Mouse (Mus musculus) lung, embryonic 14.5 days (tissue): ENCODE results near the gene Lhpp. TPM values are rescaled to one million over a fixed set of nuclear protein-coding genes. Genes with fewer than 3 reads are reported as not detected.

Experiments
- ATAC-seq: fragments of 200-750 bp; cut with Nextera tagmentation; 2 replicates; pipeline ENCODE4 v1.8.0; 2017; ENCODE audit warnings: mild to moderate bottlenecking, moderate TSS enrichment, moderate library complexity; ENCODE audit not compliant: insufficient read depth
- DNase-seq: peaks from one replicate; pipeline ENCODE4 v3.0.0-alpha.2; 2015
- H3K27ac ChIP-seq: fragments of 300-500 bp; sonication (generic); 2 replicates; pipeline ENCODE4 v1.5.1; 2014; ENCODE audit warnings: low read depth, mild to moderate bottlenecking, moderate library complexity
- H3K27me3 ChIP-seq: fragments of 300-500 bp; sonication (generic); 2 replicates; pipeline ENCODE4 v1.6.1; 2014; ENCODE audit warnings: low read length, control low read depth; ENCODE audit not compliant: insufficient read depth
- H3K36me3 ChIP-seq: fragments of 300-500 bp; sonication (generic); 2 replicates; pipeline ENCODE4 v1.6.1; 2014; ENCODE audit warnings: control low read depth; ENCODE audit not compliant: insufficient read depth
- H3K4me1 ChIP-seq: fragments of 300-500 bp; sonication (generic); 2 replicates; pipeline ENCODE4 v1.6.1; 2014; ENCODE audit warnings: antibody characterized with exemption, control low read depth; ENCODE audit not compliant: insufficient read depth
- H3K4me2 ChIP-seq: fragments of 300-500 bp; sonication (generic); 2 replicates; pipeline ENCODE4 v1.6.1; 2014; ENCODE audit warnings: mild to moderate bottlenecking
- H3K4me3 ChIP-seq: fragments of 300-500 bp; sonication (generic); 2 replicates; pipeline ENCODE4 v1.5.1; 2014; ENCODE audit warnings: low read depth, low read length
- H3K9ac ChIP-seq: fragments of 300-500 bp; sonication (generic); 2 replicates; pipeline ENCODE4 v1.6.1; 2014
- H3K9me3 ChIP-seq: fragments of 300-500 bp; sonication (generic); 2 replicates; pipeline ENCODE4 v1.6.1; 2016; ENCODE audit warnings: low read depth, low read length, control low read depth
- CTCF ChIP-seq: IDR thresholded peaks from 2 replicates; pipeline ENCODE4 v1.5.1; 2016; ENCODE audit warnings: antibody characterized with exemption, low read depth
- WGBS: fragments of 180-500 bp; shearing (Covaris S2); extraction: QIAGEN DNeasy Blood & Tissue Kit; methylation state at CpG from one replicate; pipeline ENCODE4 v1.1.7; 2014; 5-methylcytosine and 5-hydroxymethylcytosine counted together
- polyA plus RNA-seq: library from polyadenylated mRNA; unstranded; fragments of >200 nt; fragmentation: Nextera tagmentation; extraction: Ambion mirVana; gene quantifications from 2 replicates; pipeline ENCODE4 v1.2.1, GENCODE M21; 2014

Lhpp gene
- polyA plus RNA-seq, 1 experiment from 2014 or later = 22.8 TPM

DNA sequence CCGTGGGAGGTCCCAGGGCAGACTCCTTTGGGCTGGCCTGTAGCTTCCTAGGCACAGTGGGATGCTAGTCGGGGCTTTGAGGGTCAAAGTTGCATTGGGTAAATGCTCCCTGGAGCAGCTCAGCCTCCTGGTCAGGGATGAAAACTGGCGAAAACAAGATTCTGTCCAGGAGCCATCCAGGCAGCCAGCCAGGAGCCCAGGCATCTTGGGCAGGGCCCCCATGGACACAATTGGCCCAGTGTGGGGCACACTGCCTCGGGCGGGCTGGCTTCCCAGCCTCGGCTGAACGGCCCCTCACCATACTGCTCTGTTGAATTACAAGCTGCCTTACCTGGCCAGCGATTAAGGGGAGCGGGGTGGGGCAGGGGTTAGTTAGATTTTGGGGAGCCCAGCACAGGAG, 82.3 kb downstream of the Lhpp start:
- no peak overlapping the region for H3K27ac ChIP-seq
- H3K4me2 ChIP-seq = no peak overlapping the region
- H3K36me3 ChIP-seq = no peaks in the 10 kb centered on the region
- DNase-seq (no peak), ATAC-seq (no peak)
- 76% methylated on average over 9 of the region's 9 CpGs for WGBS
- H3K27me3 ChIP-seq = no peaks in the 10 kb centered on the region
- TF ChIP-seq CTCF = no peak
- no peak overlapping the region for H3K4me3 ChIP-seq
- H3K9me3 ChIP-seq = no peaks in the 10 kb centered on the region
- no peak overlapping the region for H3K9ac ChIP-seq
- H3K4me1 ChIP-seq = peaks cover 19% of the 10 kb centered on the region

DNA sequence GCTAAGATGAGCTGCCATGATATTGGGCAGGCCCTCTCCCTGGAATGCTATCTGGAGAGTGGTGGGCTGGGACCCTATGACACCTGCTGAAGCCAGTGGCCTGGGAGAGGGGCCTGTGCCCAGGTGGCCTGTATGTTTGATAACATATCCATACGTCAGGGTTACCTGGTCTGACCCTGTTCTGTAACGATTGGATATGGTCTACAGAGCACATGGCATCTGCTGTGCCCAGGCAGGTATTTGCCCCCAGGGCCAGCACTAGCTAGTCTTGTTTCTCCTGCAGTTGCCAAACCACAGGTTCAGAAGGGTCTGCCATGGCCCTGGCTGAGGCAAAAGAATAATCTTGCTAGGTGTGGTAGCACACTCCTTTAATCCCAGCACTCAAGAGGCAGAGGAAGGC, 83.1 kb downstream of the Lhpp start:
- DNase-seq (no peak), ATAC-seq (no peak)
- Histone ChIP-seq H3K4me2 (no peak overlapping the region), H3K9me3 (no peaks in the 10 kb centered on the region), H3K27ac (no peak overlapping the region), H3K4me3 (no peak overlapping the region), H3K4me1 (peaks cover 10% of the 10 kb centered on the region; the same call in 1 of the 2 replicates), H3K9ac (no peak overlapping the region), H3K27me3 (no peaks in the 10 kb centered on the region), H3K36me3 (no peaks in the 10 kb centered on the region)
- TF ChIP-seq CTCF = no peak
- WGBS = 85% methylated on average over 2 of the region's 2 CpGs

- WGBS = 72% methylated on average over 8 of the region's 8 CpGs
- no peak for TF ChIP-seq CTCF
- no peak overlapping the region for H3K4me2 ChIP-seq
- no peaks in the 10 kb centered on the region for H3K9me3 ChIP-seq
- DNase-seq = no peak
- no peaks in the 10 kb centered on the region for H3K36me3 ChIP-seq
- H3K4me1 ChIP-seq = no peaks in the 10 kb centered on the region
- H3K27ac ChIP-seq = no peak overlapping the region
- no peak for ATAC-seq
- no peak overlapping the region for H3K4me3 ChIP-seq
- H3K27me3 ChIP-seq = no peaks in the 10 kb centered on the region
- H3K9ac ChIP-seq = no peak overlapping the region
Measured at GRCm38 (mm10) chr7:132697258-132697796, 86.9 kb downstream of the Lhpp start.

- TF ChIP-seq CTCF = no peak
- H3K27me3 ChIP-seq = no peaks in the 10 kb centered on the region
- no peaks in the 10 kb centered on the region for H3K36me3 ChIP-seq
- no peaks in the 10 kb centered on the region for H3K9me3 ChIP-seq
- H3K9ac ChIP-seq = no peak overlapping the region
- no peaks in the 10 kb centered on the region for H3K4me1 ChIP-seq
- 61% methylated on average over 4 of the region's 4 CpGs for WGBS
- ATAC-seq = no peak
- DNase-seq = no peak
- no peak overlapping the region for H3K4me2 ChIP-seq
- no peak overlapping the region for H3K27ac ChIP-seq
- no peak overlapping the region for H3K4me3 ChIP-seq
Measured at GRCm38 (mm10) chr7:132698737-132699136, 88.3 kb downstream of the Lhpp start.

DNA sequence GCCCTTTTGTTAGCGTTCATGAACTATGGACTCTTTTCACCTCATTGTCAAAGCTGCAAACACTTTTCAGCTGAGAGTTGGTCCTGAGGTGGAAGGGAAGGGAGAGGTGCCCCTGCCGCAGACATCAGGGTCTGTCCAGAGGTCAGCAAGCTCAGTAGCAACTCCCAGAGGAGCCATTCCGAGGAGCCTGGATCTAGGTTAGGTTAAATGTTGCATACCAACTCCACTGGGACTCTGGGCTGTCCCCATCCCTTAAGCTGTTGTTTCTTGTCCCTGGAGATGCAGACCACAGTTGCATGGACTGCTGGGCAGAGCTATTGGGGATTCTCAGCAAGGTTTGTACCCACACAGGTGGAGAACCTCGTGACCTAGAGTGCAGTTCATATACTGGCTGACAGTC, 88.7 kb downstream of the Lhpp start:
- ATAC-seq (no peak), DNase-seq (no peak)
- H3K27ac ChIP-seq = no peak overlapping the region
- H3K9ac ChIP-seq = no peak overlapping the region
- no peaks in the 10 kb centered on the region for H3K36me3 ChIP-seq
- WGBS = 66% methylated on average over 4 of the region's 4 CpGs
- no peak overlapping the region for H3K4me2 ChIP-seq
- H3K9me3 ChIP-seq = no peaks in the 10 kb centered on the region
- no peak for TF ChIP-seq CTCF
- H3K27me3 ChIP-seq = no peaks in the 10 kb centered on the region
- H3K4me1 ChIP-seq = no peaks in the 10 kb centered on the region
- H3K4me3 ChIP-seq = no peak overlapping the region

GRCm38 (mm10) chr7:132699639-132700038, 89.2 kb downstream of the Lhpp start:
- TF ChIP-seq CTCF = no peak

DNA sequence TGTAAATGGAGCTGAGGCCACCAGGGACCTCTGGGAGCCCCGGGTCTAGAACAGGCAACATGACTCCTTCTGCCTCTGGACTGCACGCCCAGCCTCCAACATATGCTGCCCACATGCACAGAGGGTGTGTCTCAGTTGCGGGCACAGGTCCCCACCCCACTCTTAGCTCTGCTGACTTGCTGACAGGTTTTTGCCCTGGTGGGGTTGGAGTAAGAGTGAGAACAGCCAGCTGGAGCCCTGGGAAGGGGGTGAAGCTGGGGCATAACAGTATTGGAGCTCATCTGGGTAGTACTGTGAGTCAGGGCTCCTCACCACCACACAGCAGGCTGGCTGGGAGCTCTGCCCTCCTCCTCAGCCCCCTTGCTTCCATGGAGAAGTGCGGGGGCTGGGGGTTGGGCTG, 89.7 kb downstream of the Lhpp start:
- DNase-seq (no peak), ATAC-seq (no peak)
- no peak overlapping the region for H3K4me2 ChIP-seq
- H3K36me3 ChIP-seq = no peaks in the 10 kb centered on the region
- no peak for TF ChIP-seq CTCF
- no peaks in the 10 kb centered on the region for H3K27me3 ChIP-seq
- no peaks in the 10 kb centered on the region for H3K4me1 ChIP-seq
- 74% methylated on average over 4 of the region's 4 CpGs for WGBS
- no peaks in the 10 kb centered on the region for H3K9me3 ChIP-seq
- H3K9ac ChIP-seq = no peak overlapping the region
- no peak overlapping the region for H3K27ac ChIP-seq
- H3K4me3 ChIP-seq = no peak overlapping the region

More at GRCm38 (mm10) chr7:132699639-132700038, 89.2 kb downstream of the Lhpp start:
- no peak for DNase-seq
- Histone ChIP-seq H3K36me3 (no peaks in the 10 kb centered on the region), H3K4me3 (no peak overlapping the region), H3K4me1 (no peaks in the 10 kb centered on the region), H3K9ac (no peak overlapping the region), H3K4me2 (no peak overlapping the region), H3K27ac (no peak overlapping the region), H3K9me3 (no peaks in the 10 kb centered on the region), H3K27me3 (no peaks in the 10 kb centered on the region)
- ATAC-seq = no peak

GRCm38 (mm10) chr7:132701412-132701811, 91.0 kb downstream of the Lhpp start:
- H3K9ac ChIP-seq = no peak overlapping the region
- no peak overlapping the region for H3K27ac ChIP-seq
- no peaks in the 10 kb centered on the region for H3K27me3 ChIP-seq
- no peaks in the 10 kb centered on the region for H3K36me3 ChIP-seq
- DNase-seq = no peak
- TF ChIP-seq CTCF = no peak
- 71% methylated on average over 3 of the region's 3 CpGs for WGBS
- H3K4me2 ChIP-seq = no peak overlapping the region
- no peaks in the 10 kb centered on the region for H3K4me1 ChIP-seq
- no peak for ATAC-seq
- H3K9me3 ChIP-seq = no peaks in the 10 kb centered on the region
- no peak overlapping the region for H3K4me3 ChIP-seq
